Mouse (Mus musculus): Measurements from ENCODE around the gene Hyls1.
"Not testable (repeated sequence)": the region's sequence is repeated elsewhere in the genome, so short reads cannot be mapped to it uniquely, and the experiment has no call there.

Gene Hyls1

DNA sequence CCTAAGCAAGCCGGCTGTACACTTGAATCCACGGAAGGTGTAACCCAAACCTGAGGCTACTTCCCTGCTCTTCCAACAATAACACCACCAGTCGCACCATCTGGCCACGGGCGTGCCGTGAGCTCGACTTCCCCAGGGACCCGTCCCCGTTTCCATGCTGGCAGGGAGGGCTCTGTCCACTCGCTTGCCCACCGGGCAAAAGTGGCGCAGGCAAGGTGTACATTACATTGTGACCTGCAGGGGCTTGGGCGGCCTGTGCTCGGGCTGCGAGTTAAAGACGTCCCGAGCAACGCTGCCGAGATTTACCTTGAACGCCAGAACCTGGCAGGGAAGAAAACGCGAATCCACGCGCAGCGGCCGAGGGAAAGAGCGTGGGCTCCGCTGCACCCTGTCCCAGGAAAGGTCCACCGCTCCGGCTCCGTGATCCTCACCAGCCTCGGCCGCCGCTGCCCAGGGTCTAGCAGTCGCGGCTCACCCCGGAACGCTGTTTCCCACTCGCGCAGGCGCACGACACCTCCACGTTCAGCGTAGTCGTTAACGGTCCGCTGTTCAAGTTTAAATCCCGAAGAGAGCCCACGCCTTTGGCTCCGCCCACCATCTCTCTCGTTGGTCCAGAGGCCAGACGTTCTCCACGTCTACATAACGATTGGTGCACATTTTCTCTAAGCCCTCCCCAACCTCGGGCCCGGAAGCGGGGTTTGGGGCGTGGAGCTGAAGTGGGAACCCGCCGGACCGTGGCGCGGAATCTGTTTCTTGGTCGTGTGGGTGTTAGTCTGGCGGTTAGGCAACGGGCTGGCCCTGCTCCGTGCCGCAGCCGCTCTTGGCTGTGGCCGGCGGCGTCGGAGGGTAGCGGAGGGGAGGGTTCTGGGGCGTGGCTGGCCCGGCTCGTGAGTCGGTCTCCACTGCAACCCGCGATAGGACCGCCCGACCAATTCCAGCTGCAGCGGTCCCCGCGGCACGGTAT, at the start of gene Hyls1, which contains the start of gene Pate2:
Gene Hyls1, minus strand, starts transcription at position 828 of the 964 bp plus-strand sequence.
Gene Pate2, plus strand, starts transcription at position 714 of the 964 bp plus-strand sequence.
- DNase-seq (ENCODE audit: low spot score) = peak; percentile 97

DNA sequence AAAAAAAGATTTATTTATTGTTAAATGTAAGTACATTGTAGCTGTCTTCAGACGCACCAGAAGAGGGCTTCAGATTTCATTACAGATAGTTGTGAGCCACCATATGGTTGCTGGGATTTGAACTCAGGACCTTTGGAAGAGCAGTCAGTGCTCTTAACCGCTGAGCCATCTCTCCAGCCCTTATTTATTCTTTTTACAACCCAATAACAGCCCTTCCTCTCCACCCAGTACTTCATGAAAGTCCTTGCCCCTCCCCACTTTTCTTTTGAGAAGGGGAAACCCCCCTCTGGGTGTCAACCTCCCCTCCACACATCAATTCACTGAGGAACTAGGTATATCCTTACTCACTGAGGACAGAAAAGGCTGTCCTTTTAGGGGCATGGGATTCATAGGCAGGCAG, 46.6 kb upstream of the Hyls1 start:
- DNase-seq (ENCODE audit: low spot score) = not testable (repeated sequence)

GRCm38 (mm10) chr9:35614005-35614404, 43.8 kb upstream of the Hyls1 start:
- DNase-seq (ENCODE audit: low spot score) = peak; percentile 43

GRCm38 (mm10) chr9:35611841-35612240, 41.6 kb upstream of the Hyls1 start, which contains the start of gene Pate4:
TSS of gene Pate4 (minus strand) at chr9:35611941.
- no peak for DNase-seq (ENCODE audit: low spot score)

- no peak for DNase-seq (ENCODE audit: low spot score)
Observed at GRCm38 (mm10) chr9:35607647-35608405, 37.6 kb upstream of the Hyls1 start.

- peak; percentile 63 for DNase-seq (ENCODE audit: low spot score)
Observed at GRCm38 (mm10) chr9:35592903-35593302, 22.7 kb upstream of the Hyls1 start.

DNA sequence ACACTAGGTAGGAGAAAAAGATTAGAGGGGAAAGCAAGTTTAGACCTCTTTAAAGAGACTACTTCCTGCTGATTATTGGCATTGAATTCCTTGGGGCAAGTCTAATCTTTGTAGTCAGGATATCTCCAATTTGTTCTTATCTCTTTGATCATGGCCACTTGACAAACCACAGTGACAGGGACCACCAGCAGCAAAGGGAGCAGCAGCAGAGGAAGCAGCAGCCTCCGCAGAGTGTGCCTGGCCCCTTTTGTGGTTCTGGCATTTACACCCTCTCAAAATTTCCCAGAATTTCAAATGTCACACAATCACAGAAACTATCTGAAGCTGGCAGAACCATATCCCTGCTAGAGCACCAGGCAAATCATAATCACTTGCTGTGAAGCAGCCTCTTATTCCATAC, 17.5 kb upstream of the Hyls1 start:
- no peak for DNase-seq (ENCODE audit: low spot score)

GRCm38 (mm10) chr9:35574416-35574815, 4.2 kb upstream of the Hyls1 start:
- no peak for DNase-seq (ENCODE audit: low spot score)

GRCm38 (mm10) chr9:35570663-35571062, 465 bp upstream of the Hyls1 start:
- DNase-seq (ENCODE audit: low spot score) = no peak

GRCm38 (mm10) chr9:35567995-35568394, 2.2 kb downstream of the Hyls1 start:
- no peak for DNase-seq (ENCODE audit: low spot score)

GRCm38 (mm10) chr9:35564536-35565240, 5.5 kb downstream of the Hyls1 start:
- no peak for DNase-seq (ENCODE audit: low spot score)

GRCm38 (mm10) chr9:35561583-35561982, 8.6 kb downstream of the Hyls1 start:
- no peak for DNase-seq (ENCODE audit: low spot score)

GRCm38 (mm10) chr9:35561076-35561475, 9.1 kb downstream of the Hyls1 start:
- DNase-seq (ENCODE audit: low spot score) = no peak

- DNase-seq (ENCODE audit: low spot score) = peak; percentile 84
Observed at GRCm38 (mm10) chr9:35559009-35559890, 10.9 kb downstream of the Hyls1 start.

- DNase-seq (ENCODE audit: low spot score) = no peak
Observed at GRCm38 (mm10) chr9:35558257-35559008, 11.8 kb downstream of the Hyls1 start, which contains the start of the genes Ddx25 and Pus3. TSS of gene Ddx25 (minus strand) at chr9:35558528. TSS of gene Pus3 (plus strand) at chr9:35558595.

DNA sequence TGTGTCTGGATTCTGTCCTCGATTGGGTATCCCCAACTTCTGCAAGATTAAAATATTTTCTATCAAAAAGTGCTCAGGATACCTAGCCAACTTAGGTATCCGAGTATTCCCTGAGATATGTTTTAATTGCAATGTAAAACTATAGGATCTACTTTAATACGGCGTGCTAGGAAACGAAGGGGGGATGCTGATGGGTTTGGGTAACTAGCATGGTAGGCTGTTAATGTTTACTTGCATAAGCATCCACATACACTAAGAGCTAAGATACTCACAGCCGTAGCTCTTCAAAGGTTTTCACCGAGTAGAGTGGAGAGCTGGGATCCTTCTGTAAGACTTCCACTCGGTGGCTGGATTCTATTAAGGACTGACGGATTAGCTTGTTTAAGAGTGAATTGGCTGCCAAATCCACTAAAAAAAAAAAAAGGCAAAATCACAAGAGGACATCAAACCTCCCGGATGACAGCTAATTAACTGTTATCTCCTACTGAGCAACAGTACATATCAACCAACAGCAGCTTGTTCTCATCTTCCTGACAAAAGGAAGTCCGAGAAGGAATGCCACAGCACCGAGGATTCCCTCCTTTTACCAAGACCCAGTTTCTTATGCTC, 13.6 kb downstream of the Hyls1 start:
- no peak for DNase-seq (ENCODE audit: low spot score)

GRCm38 (mm10) chr9:35548455-35548854, 21.7 kb downstream of the Hyls1 start:
- no peak for DNase-seq (ENCODE audit: low spot score)

DNA sequence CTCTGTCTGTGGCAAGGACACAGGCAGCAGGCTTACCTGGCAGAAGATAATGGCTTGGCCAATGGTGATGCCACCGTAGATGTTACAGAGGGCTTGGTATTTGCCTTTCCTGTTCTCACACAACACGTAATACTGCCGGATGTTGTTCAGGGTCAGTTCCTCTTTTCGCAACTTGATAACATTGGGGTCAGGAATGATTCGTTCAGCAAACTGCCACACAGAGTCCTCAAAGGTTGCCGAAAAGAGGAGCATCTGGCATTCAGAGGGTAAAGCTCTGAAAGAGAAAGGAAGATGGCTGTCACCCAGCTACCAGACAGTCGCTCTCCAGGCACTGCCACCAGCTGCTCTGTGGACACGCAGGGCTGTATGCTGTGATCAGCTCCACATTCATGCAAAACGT, 23.5 kb downstream of the Hyls1 start:
- no peak for DNase-seq (ENCODE audit: low spot score)

DNA sequence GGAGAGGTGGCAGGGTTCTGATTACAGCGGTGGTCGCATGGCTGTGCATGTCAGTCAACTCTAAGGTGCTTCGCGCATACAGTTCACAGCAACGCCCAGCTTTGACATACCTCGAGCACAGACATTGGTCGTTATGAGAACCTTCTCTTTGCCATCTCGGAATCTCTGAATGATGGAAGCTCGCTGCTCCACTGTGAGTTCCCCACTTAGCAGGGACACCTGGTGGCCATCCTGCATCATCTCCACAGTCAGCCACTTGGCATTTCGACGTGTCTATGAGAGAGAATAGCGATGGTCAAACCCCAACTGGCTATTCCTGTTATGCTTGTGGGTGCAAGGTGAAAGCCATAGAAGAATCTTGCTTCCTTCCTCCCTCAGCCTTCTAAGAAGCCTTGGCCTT, 24.5 kb downstream of the Hyls1 start:
- no peak for DNase-seq (ENCODE audit: low spot score)

- peak; percentile 62 for DNase-seq (ENCODE audit: low spot score)
Observed at GRCm38 (mm10) chr9:35544666-35545065, 25.5 kb downstream of the Hyls1 start.

All from adipocyte (in vitro differentiated cells).